Mouse (Mus musculus) lung, postnatal 4 days (tissue): Measurements from ENCODE around the gene Ankzf1.
A peak's percentile ranks its signal among the peaks of the same experiment; 100 is the strongest.

Experiments
- DNase-seq, 2 experiments: peaks; one replicate each; pipeline ENCODE4 v3.0.0; 2021

Gene Ankzf1

GRCm38 (mm10) chr1:75191622-75192402 lies at the start of gene Ankzf1, which contains the start of gene Atg9a:
Gene Ankzf1 (plus strand): TSS chr1:75192151.
Gene Atg9a (minus strand): TSS chr1:75192196.
- peak; percentile 95 to 98 for DNase-seq

GRCm38 (mm10) chr1:75142301-75143261 lies 49.4 kb upstream of the Ankzf1 start, which contains the start of the genes Cnppd1 and Retreg2:
Gene Cnppd1 (minus strand): TSS chr1:75142711.
Gene Retreg2 (plus strand): TSS chr1:75142778.
- peak; percentile 96 to 97 for DNase-seq

GRCm38 (mm10) chr1:75145589-75145988 lies 46.4 kb upstream of the Ankzf1 start:
- no peak for DNase-seq

- no peak for DNase-seq
Observed at GRCm38 (mm10) chr1:75147411-75148135, 44.4 kb upstream of the Ankzf1 start.

GRCm38 (mm10) chr1:75148727-75149126 lies 43.2 kb upstream of the Ankzf1 start:
- no peak for DNase-seq

GRCm38 (mm10) chr1:75155837-75156236 lies 36.1 kb upstream of the Ankzf1 start:
- DNase-seq, result no peak

GRCm38 (mm10) chr1:75158990-75159389 lies 33.0 kb upstream of the Ankzf1 start:
- DNase-seq, result no peak

- DNase-seq, result no peak
Observed at GRCm38 (mm10) chr1:75159540-75160255, 32.3 kb upstream of the Ankzf1 start.

- no peak for DNase-seq
Observed at GRCm38 (mm10) chr1:75160256-75160617, 31.7 kb upstream of the Ankzf1 start.

GRCm38 (mm10) chr1:75168093-75168471 lies 23.9 kb upstream of the Ankzf1 start:
- no peak for DNase-seq

GRCm38 (mm10) chr1:75168472-75169464 lies 23.2 kb upstream of the Ankzf1 start, which contains the start of gene Zfand2b:
Gene Zfand2b (plus strand): TSS chr1:75168646.
- peak; percentile 97 to 98 for DNase-seq

- DNase-seq, result no peak
Observed at GRCm38 (mm10) chr1:75179334-75180104, 12.4 kb upstream of the Ankzf1 start.

- peak; percentile 88 to 92 for DNase-seq
Observed at GRCm38 (mm10) chr1:75180105-75180590, 11.8 kb upstream of the Ankzf1 start, which contains the start of gene Abcb6. Gene Abcb6 (minus strand): TSS chr1:75180392.

- no peak for DNase-seq
Observed at GRCm38 (mm10) chr1:75180741-75181140, 11.2 kb upstream of the Ankzf1 start.

- DNase-seq, result no peak
Observed at GRCm38 (mm10) chr1:75181377-75181870, 10.5 kb upstream of the Ankzf1 start.

GRCm38 (mm10) chr1:75182160-75182559 lies 9.8 kb upstream of the Ankzf1 start:
- DNase-seq, result no peak

GRCm38 (mm10) chr1:75185495-75185894 lies 6.5 kb upstream of the Ankzf1 start:
- DNase-seq, result no peak

GRCm38 (mm10) chr1:75187126-75187525 lies 4.8 kb upstream of the Ankzf1 start:
- no peak for DNase-seq

GRCm38 (mm10) chr1:75187914-75188483 lies 4.0 kb upstream of the Ankzf1 start:
- DNase-seq, result peak in 1 of 2 experiments; percentile 32
